16 mouse cellular contexts compared by ENCODE assay signal in genomic region chr17:21792256-21792655, GRCm38 (mm10).
"Had no signal": no experiment of that assay in that cellular context is flagged by ENCODE, and none has a peak within 500 bp of the region (broad histone marks: within the 10 kb centered on the region; RNA-seq: fewer than 3 reads in every experiment).

No protein-coding gene starts in this region.

- H3K9ac ChIP-seq: liver, postnatal 0 days; lung, embryonic 15.5 days; midbrain, embryonic 12.5 days; neural tube, embryonic 13.5 days; neural tube, embryonic 15.5 days; stomach, embryonic 15.5 days had no signal

- DNase-seq: liver, postnatal 0 days; lung, adult 2 months; lung, postnatal 4 days; midbrain, embryonic 14.5 days; right cerebral cortex, postnatal 14 days; thymus, adult 2 months; thymus, postnatal 25 days; thymus, postnatal 4 days had no signal

- H3K9me3 ChIP-seq: lung, embryonic 15.5 days; neural tube, embryonic 15.5 days; stomach, embryonic 15.5 days had no signal

- H3K27ac ChIP-seq: lung, embryonic 15.5 days; midbrain, embryonic 10.5 days; midbrain, embryonic 12.5 days; neural tube, embryonic 13.5 days; neural tube, embryonic 15.5 days; stomach, embryonic 15.5 days; stomach, postnatal 0 days had no signal

- H3K36me3 ChIP-seq: lung, embryonic 15.5 days; midbrain, embryonic 10.5 days; midbrain, embryonic 12.5 days; neural tube, embryonic 13.5 days; neural tube, embryonic 15.5 days; stomach, embryonic 15.5 days had no signal

- H3K4me3 ChIP-seq: lung, embryonic 15.5 days; midbrain, embryonic 10.5 days; midbrain, embryonic 12.5 days; myocyte; neural tube, embryonic 13.5 days; neural tube, embryonic 15.5 days; stomach, embryonic 15.5 days had no signal

- H3K4me1 ChIP-seq: lung, embryonic 15.5 days; midbrain, embryonic 10.5 days; midbrain, embryonic 12.5 days; neural tube, embryonic 13.5 days; neural tube, embryonic 15.5 days; stomach, embryonic 15.5 days had no signal
